Mouse (Mus musculus): ENCODE data around the gene Mrpl41. TPM values are rescaled to one million over a fixed set of nuclear protein-coding genes. Genes with fewer than 3 reads are reported as not detected.
A peak's percentile ranks its signal among the peaks of the same experiment; 100 is the strongest.

The Mrpl41 gene
- total and polyA plus RNA-seq, 3 experiments: 102 to 103 TPM; not detected in 1

- TF ChIP-seq RAD21 (IDR thresholded peaks at IDR 0.05; ENCODE audit: low read depth, low read length) (peak; percentile 58), EP300 (IDR thresholded peaks at IDR 0.05; ENCODE audit: low read depth in 1 of 2, low read length in 2 of 2) (no peak), TCF12 (IDR thresholded peaks at IDR 0.05; ENCODE audit: low read depth, low read length) (no peak), CTCF (IDR thresholded peaks at IDR 0.05 in 2 of 3, conservative IDR thresholded peaks at IDR 0.05 in 1 of 3; ENCODE audit: control insufficient read depth in 1 of 3, insufficient read depth in 1 of 3, low read depth in 2 of 3, low read length in 3 of 3, poor library complexity in 1 of 3, severe bottlenecking in 1 of 3) (peak; percentile 39 to 60 (median 42); a peak in 4 of 6 replicates)
Measured at GRCm38 (mm10) chr2:25000544-25001235, 25.8 kb upstream of the Mrpl41 start (continued).

- H3K36me3 ChIP-seq (ENCODE audit: control insufficient read depth in 1 of 2, insufficient read depth in 2 of 2, low read length in 2 of 2): no peaks in the 10 kb centered on the region
- no peak overlapping the region for H3K9ac ChIP-seq (ENCODE audit: control insufficient read depth, low read depth, low read length, poor library complexity, severe bottlenecking)
- H3K27ac ChIP-seq (ENCODE audit: control insufficient read depth, low read depth, low read length): no peak overlapping the region
Measured at GRCm38 (mm10) chr2:24996471-24996870, 21.6 kb upstream of the Mrpl41 start.

GRCm38 (mm10) chr2:24995332-24995731 lies 20.4 kb upstream of the Mrpl41 start:
- DNase-seq (ENCODE audit: low read depth, low spot score): no peak
- no peak overlapping the region for H3K27ac ChIP-seq (ENCODE audit: control insufficient read depth, low read depth, low read length)

More at GRCm38 (mm10) chr2:24996471-24996870, 21.6 kb upstream of the Mrpl41 start:
- H3K9me3 ChIP-seq (replicated peaks; ENCODE audit: insufficient read depth, low read length): no peaks in the 10 kb centered on the region
- no peaks in the 10 kb centered on the region for H3K4me1 ChIP-seq (ENCODE audit: control insufficient read depth in 1 of 2, insufficient read depth in 2 of 2, low read length in 2 of 2)
- H3K27me3 ChIP-seq (ENCODE audit: control insufficient read depth in 1 of 2, insufficient read depth in 2 of 2, low read length in 2 of 2): no peaks in the 10 kb centered on the region
- TF ChIP-seq RCOR1 (IDR thresholded peaks at IDR 0.05; ENCODE audit: low read depth, low read length) (no peak), TCF12 (IDR thresholded peaks at IDR 0.05; ENCODE audit: low read depth, low read length) (no peak), MXI1 (IDR thresholded peaks at IDR 0.05; ENCODE audit: low read depth, low read length) (no peak), ZC3H11A (IDR thresholded peaks at IDR 0.05; ENCODE audit: low read depth, low read length) (no peak), CHD2 (IDR thresholded peaks at IDR 0.05; ENCODE audit: low read length) (no peak), POLR2AphosphoS5 (IDR thresholded peaks at IDR 0.05; ENCODE audit: borderline replicate concordance, low read depth, low read length) (no peak)
- DNase-seq (ENCODE audit: low read depth, low spot score): no peak
- no peak overlapping the region for H3K4me3 ChIP-seq (ENCODE audit: control insufficient read depth in 1 of 2, insufficient read depth in 1 of 2, low read depth in 2 of 2, low read length in 2 of 2)
- no peaks in the 10 kb centered on the region for H3K79me2 ChIP-seq (ENCODE audit: control insufficient read depth, insufficient read depth, low read length, poor library complexity)

More at GRCm38 (mm10) chr2:24995332-24995731, 20.4 kb upstream of the Mrpl41 start:
- Histone ChIP-seq H3K36me3 (ENCODE audit: control insufficient read depth in 1 of 2, insufficient read depth in 2 of 2, low read length in 2 of 2) (no peaks in the 10 kb centered on the region), H3K9me3 (replicated peaks; ENCODE audit: insufficient read depth, low read length) (no peaks in the 10 kb centered on the region), H3K4me1 (ENCODE audit: control insufficient read depth in 1 of 2, insufficient read depth in 2 of 2, low read length in 2 of 2) (no peaks in the 10 kb centered on the region), H3K9ac (ENCODE audit: control insufficient read depth, low read depth, low read length, poor library complexity, severe bottlenecking) (no peak overlapping the region), H3K79me2 (ENCODE audit: control insufficient read depth, insufficient read depth, low read length, poor library complexity) (no peaks in the 10 kb centered on the region), H3K4me3 (ENCODE audit: control insufficient read depth in 1 of 2, insufficient read depth in 1 of 2, low read depth in 2 of 2, low read length in 2 of 2) (no peak overlapping the region), H3K27me3 (ENCODE audit: control insufficient read depth in 1 of 2, insufficient read depth in 2 of 2, low read length in 2 of 2) (no peaks in the 10 kb centered on the region)
- TF ChIP-seq ETS1 (IDR thresholded peaks at IDR 0.05; ENCODE audit: low read depth, low read length) (no peak), USF2 (IDR thresholded peaks at IDR 0.05; ENCODE audit: borderline replicate concordance in 1 of 2, insufficient read depth in 1 of 2, low read depth in 1 of 2, low read length in 2 of 2) (no peak), MYC (IDR thresholded peaks at IDR 0.05; ENCODE audit: low read depth, low read length) (no peak), E2F4 (IDR thresholded peaks at IDR 0.05; ENCODE audit: borderline replicate concordance, low read depth, low read length) (no peak), MXI1 (IDR thresholded peaks at IDR 0.05; ENCODE audit: low read depth, low read length) (no peak), ZMIZ1 (IDR thresholded peaks at IDR 0.05; ENCODE audit: low read depth, low read length) (no peak), NELFE (IDR thresholded peaks at IDR 0.05; ENCODE audit: low read depth, low read length) (no peak), EP300 (IDR thresholded peaks at IDR 0.05; ENCODE audit: low read depth in 1 of 2, low read length in 2 of 2) (no peak), ZNF384 (IDR thresholded peaks at IDR 0.05; ENCODE audit: low read depth, low read length) (no peak), TAL1 (IDR thresholded peaks at IDR 0.05; ENCODE audit: low read length) (no peak), MAFK (IDR thresholded peaks at IDR 0.05; ENCODE audit: borderline replicate concordance, low read depth, low read length) (no peak), JUND (IDR thresholded peaks at IDR 0.05; ENCODE audit: low read depth, low read length) (no peak), MAZ (IDR thresholded peaks at IDR 0.05; ENCODE audit: low read depth, low read length) (no peak), ELF1 (IDR thresholded peaks at IDR 0.05; ENCODE audit: low read depth, low read length) (no peak), HCFC1 (IDR thresholded peaks at IDR 0.05; ENCODE audit: low read depth, low read length) (no peak)
